Mouse (Mus musculus) neural tube, embryonic 13.5 days (tissue): ENCODE results near the gene Oasl2. TPM values are rescaled to one million over a fixed set of nuclear protein-coding genes. Genes with fewer than 3 reads are reported as not detected.
"Not testable (repeated sequence)": the region's sequence is repeated elsewhere in the genome, so short reads cannot be mapped to it uniquely, and the experiment has no call there.

ENCODE experiments used
- ATAC-seq: fragments of 200-750 bp; cut with Nextera tagmentation; 2 replicates; pipeline ENCODE4 v1.8.0; 2017; ENCODE audit warnings: low read depth, mild to moderate bottlenecking, moderate TSS enrichment, moderate library complexity
- H3K27ac ChIP-seq: fragments of 300-500 bp; sonication (generic); replicated peaks from 2 replicates; pipeline ENCODE4 v1.5.1; 2015; ENCODE audit warnings: moderate library complexity, mild to moderate bottlenecking, inconsistent platforms
- H3K27me3 ChIP-seq: fragments of 300-500 bp; sonication (generic); 2 replicates; pipeline ENCODE4 v1.6.1; 2015; ENCODE audit warnings: mild to moderate bottlenecking, inconsistent platforms
- H3K36me3 ChIP-seq: fragments of 300-500 bp; sonication (generic); 2 replicates; pipeline ENCODE4 v1.6.1; 2015; ENCODE audit warnings: mild to moderate bottlenecking, inconsistent platforms
- H3K4me1 ChIP-seq: fragments of 300-500 bp; sonication (generic); replicated peaks from 2 replicates; pipeline ENCODE4 v1.6.1; 2015; ENCODE audit warnings: inconsistent platforms
- H3K4me2 ChIP-seq: fragments of 300-500 bp; sonication (generic); 2 replicates; pipeline ENCODE4 v1.6.1; 2015; ENCODE audit warnings: inconsistent platforms, mild to moderate bottlenecking, moderate library complexity
- H3K4me3 ChIP-seq: fragments of 300-500 bp; sonication (generic); 2 replicates; pipeline ENCODE4 v1.5.1; 2015; ENCODE audit warnings: mild to moderate bottlenecking, inconsistent platforms
- H3K9ac ChIP-seq: fragments of 300-500 bp; sonication (generic); 2 replicates; pipeline ENCODE4 v1.6.1; 2015; ENCODE audit warnings: moderate library complexity, mild to moderate bottlenecking, inconsistent platforms
- H3K9me3 ChIP-seq: fragments of 300-500 bp; sonication (generic); 2 replicates; pipeline ENCODE4 v1.6.1; 2016; ENCODE audit warnings: inconsistent platforms
- WGBS: fragments of 180-500 bp; shearing (Covaris S2); methylation state at CpG from one replicate; pipeline ENCODE4 v1.1.7; 2015; 5-methylcytosine and 5-hydroxymethylcytosine counted together
- polyA plus RNA-seq: library from polyadenylated mRNA; unstranded; fragments of >200 nt; fragmentation: Nextera tagmentation; extraction: Ambion mirVana; gene quantifications from 2 replicates; pipeline ENCODE4 v1.2.1, GENCODE M21; 2015

Gene Oasl2
- polyA plus RNA-seq, 1 experiment from 2014 or later: 5.1 TPM

DNA sequence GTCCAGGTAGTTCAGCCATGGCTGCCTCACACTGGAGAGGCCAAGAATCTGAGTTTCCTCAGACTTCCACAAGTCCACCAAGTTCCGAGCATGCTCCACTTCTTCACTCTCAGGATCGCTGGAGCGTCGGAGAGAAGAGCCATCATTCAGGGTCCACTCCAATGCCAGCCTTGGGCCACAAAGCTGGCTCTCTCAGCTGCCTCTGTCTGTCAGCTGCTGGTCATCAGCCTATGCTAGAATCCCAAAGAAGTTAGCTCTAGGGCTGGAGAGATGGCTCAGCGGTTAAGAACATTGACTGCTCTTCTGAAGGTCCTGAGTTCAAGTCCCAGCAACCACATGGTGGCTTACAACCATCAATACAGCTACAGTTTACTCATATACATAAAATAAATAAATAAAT, 20.6 kb downstream of the Oasl2 start:
- H3K4me3 ChIP-seq, H3K36me3 ChIP-seq, H3K4me2 ChIP-seq, H3K9ac ChIP-seq, ATAC-seq, H3K27ac ChIP-seq, H3K27me3 ChIP-seq, H3K4me1 ChIP-seq, H3K9me3 ChIP-seq: not testable (repeated sequence)
- WGBS: 93% methylated on average over 5 of the region's 5 CpGs

GRCm38 (mm10) chr5:114921551-114922365, 25.0 kb downstream of the Oasl2 start:
- Histone ChIP-seq H3K4me1 (peaks cover 12% of the 10 kb centered on the region; the same call in 1 of the 2 replicates), H3K9ac (no peak overlapping the region), H3K36me3 (no peaks in the 10 kb centered on the region), H3K9me3 (no peaks in the 10 kb centered on the region), H3K4me2 (no peak overlapping the region), H3K27me3 (no peaks in the 10 kb centered on the region), H3K27ac (no peak overlapping the region), H3K4me3 (no peak overlapping the region)
- WGBS: 81% methylated on average over 19 of the region's 19 CpGs
- no peak for ATAC-seq

DNA sequence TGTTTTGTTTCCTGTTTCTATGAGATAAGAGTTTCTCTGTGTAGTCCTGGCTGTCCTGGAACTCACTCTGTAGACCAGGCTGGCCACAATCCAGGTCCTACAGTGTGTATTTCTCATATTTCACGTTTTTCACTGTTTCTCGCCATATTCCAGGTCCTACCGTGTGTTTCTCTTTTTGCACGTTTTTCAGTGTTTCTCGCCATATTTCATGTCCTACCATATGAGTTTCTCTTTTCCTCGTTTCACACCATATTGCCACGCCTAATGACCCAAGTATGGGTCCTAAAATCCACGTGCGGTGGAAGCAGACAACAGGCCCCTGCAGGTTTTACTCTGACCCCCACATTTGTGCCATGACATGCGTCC, 25.6 kb downstream of the Oasl2 start:
- H3K9me3 ChIP-seq: no peaks in the 10 kb centered on the region
- H3K27ac ChIP-seq: no peak overlapping the region
- no peaks in the 10 kb centered on the region for H3K36me3 ChIP-seq
- H3K27me3 ChIP-seq: no peaks in the 10 kb centered on the region
- no peak overlapping the region for H3K9ac ChIP-seq
- H3K4me3 ChIP-seq: no peak overlapping the region
- no peak for ATAC-seq
- H3K4me1 ChIP-seq: peaks cover 12% of the 10 kb centered on the region; the same call in 1 of the 2 replicates
- 66% methylated on average over 10 of the region's 10 CpGs for WGBS
- no peak overlapping the region for H3K4me2 ChIP-seq

DNA sequence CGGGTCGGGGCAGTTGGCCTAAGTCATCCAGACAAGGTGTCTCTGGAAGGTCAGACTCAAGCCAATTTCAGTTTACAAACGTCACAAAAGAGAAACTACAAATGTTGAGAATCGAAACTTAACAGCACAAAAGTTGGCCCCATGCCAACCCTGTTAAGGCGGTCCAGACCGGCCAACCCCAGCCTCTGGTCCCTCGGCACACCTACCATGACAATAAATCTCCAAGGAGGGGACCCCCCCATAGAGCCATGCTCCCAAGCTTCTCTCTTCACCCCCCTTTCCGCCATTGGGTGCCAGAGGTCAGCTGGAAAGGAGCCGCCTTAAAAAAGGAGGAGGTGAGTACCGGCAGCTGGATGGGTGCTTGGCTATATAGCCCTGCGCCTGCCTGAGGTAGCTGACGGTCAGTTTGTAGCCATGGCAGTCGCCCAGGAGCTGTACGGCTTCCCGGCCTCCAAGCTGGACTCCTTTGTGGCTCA, 26.3 kb downstream of the Oasl2 start, which contains the start of gene Oasl1:
Gene Oasl1, plus strand, starts transcription at position 243 of the 476 bp plus-strand sequence.
- Histone ChIP-seq H3K27ac (no peak within 1 kb of the TSS), H3K27me3 (no peaks in the 10 kb centered on the region), H3K9ac (no peak within 1 kb of the TSS), H3K4me2 (peak within 1 kb of the TSS; percentile 41), H3K4me3 (0 out of 2 replicates have a peak within 1 kb of the TSS, but pooled peaks have one; percentile 3), H3K36me3 (no peaks in the 10 kb centered on the region), H3K4me1 (peaks cover 12% of the 10 kb centered on the region; the same call in 1 of the 2 replicates), H3K9me3 (no peaks in the 10 kb centered on the region)
- 43% methylated on average over 15 of the region's 15 CpGs for WGBS
- no peak for ATAC-seq

DNA sequence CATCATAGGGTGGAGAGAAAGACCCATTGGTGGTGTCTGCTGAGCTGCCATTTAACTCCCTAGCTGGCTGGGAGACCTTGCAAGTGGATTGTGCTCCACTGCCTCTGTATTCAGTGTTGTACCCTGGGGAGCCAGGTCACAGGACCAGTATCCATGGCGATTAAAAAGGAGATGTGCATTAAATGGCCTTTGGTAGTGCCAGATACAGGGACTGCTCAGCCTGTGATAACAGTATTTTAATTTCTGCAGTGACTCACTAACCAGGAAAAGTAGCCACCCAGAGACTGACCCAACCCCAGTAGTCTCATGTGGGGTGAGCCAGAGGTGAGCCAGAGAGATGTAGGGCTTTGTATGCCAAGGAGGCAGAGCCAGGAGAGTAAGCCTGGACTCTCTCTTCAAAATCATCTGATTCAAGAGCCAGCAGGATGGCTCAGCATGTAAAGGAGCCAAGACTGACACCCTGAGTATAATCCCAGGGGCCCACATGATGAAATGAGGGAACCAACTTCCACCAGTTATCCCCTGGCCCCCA, 29.5 kb downstream of the Oasl2 start:
- H3K27me3 ChIP-seq: no peaks in the 10 kb centered on the region
- H3K9me3 ChIP-seq: no peaks in the 10 kb centered on the region
- no peaks in the 10 kb centered on the region for H3K36me3 ChIP-seq
- H3K27ac ChIP-seq: no peak overlapping the region
- H3K9ac ChIP-seq: no peak overlapping the region
- H3K4me1 ChIP-seq: peaks cover 12% of the 10 kb centered on the region; the same call in 1 of the 2 replicates
- H3K4me2 ChIP-seq: no peak overlapping the region
- 63% methylated on average over 1 of the region's 1 CpGs for WGBS
- H3K4me3 ChIP-seq: no peak overlapping the region
- ATAC-seq: no peak

DNA sequence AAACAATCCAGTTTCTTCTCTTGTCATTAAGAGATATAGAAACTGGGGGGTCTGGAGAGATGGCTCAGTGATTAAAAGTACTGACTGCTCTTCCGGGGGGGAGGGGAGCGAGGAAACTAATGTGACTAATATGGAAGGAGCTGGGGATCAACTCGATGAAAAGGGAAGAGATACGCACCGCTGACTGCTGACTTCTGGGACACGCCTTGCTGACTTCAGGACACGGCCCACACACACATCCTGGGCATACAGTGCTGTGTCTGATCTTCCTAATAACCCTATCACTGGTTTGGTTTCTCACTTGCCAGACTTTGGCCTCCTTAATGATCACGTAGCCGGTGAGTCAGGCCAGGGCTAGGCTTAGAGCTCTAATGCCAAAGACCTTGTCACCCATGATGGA, 30.0 kb downstream of the Oasl2 start:
- no peak overlapping the region for H3K27ac ChIP-seq
- peaks cover 3% of the 10 kb centered on the region; the same call in 1 of the 2 replicates for H3K9me3 ChIP-seq
- no peaks in the 10 kb centered on the region for H3K27me3 ChIP-seq
- H3K4me3 ChIP-seq: no peak overlapping the region
- no peak overlapping the region for H3K4me2 ChIP-seq
- H3K36me3 ChIP-seq: no peaks in the 10 kb centered on the region
- no peak overlapping the region for H3K9ac ChIP-seq
- no peak for ATAC-seq
- H3K4me1 ChIP-seq: peaks cover 12% of the 10 kb centered on the region; the same call in 1 of the 2 replicates
- WGBS: 83% methylated on average over 9 of the region's 9 CpGs

- Histone ChIP-seq H3K36me3 (no peaks in the 10 kb centered on the region), H3K27ac (no peak overlapping the region), H3K4me1 (peaks cover 7% of the 10 kb centered on the region), H3K9me3 (peaks cover 3% of the 10 kb centered on the region; the same call in 1 of the 2 replicates), H3K9ac (no peak overlapping the region), H3K27me3 (no peaks in the 10 kb centered on the region), H3K4me3 (no peak overlapping the region), H3K4me2 (no peak overlapping the region)
- 62% methylated on average over 5 of the region's 5 CpGs for whole genome bisulfite sequencing
- ATAC-seq: no peak
Measured at GRCm38 (mm10) chr5:114931626-114932025, 34.9 kb downstream of the Oasl2 start.

- Histone ChIP-seq H3K9me3 (peaks cover 3% of the 10 kb centered on the region; the same call in 1 of the 2 replicates), H3K36me3 (no peaks in the 10 kb centered on the region), H3K4me1 (peaks cover 7% of the 10 kb centered on the region), H3K27ac (no peak overlapping the region), H3K27me3 (no peaks in the 10 kb centered on the region), H3K4me3 (no peak overlapping the region), H3K9ac (no peak overlapping the region), H3K4me2 (no peak overlapping the region)
- ATAC-seq: no peak
- WGBS: 84% methylated on average over 8 of the region's 8 CpGs
Measured at GRCm38 (mm10) chr5:114933206-114933605, 36.5 kb downstream of the Oasl2 start.

DNA sequence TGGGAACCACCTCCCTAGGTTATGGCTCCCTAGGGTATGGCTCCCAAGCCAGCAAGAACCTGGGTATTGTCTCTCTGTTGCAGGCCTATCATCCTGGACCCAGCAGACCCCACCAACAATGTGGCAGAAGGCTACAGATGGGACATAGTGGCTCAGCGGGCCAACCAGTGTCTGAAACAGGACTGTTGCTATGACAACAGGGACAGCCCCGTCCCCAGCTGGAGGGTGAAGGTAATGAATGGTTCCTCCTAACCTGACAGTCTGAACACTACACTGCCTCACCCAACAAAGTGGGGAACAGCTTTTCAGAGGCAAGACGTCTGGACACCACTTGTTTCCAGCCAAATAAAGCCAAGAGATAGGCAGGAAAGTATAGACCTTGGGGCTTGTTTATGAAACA, 39.1 kb downstream of the Oasl2 start:
- Histone ChIP-seq H3K27me3 (no peaks in the 10 kb centered on the region), H3K27ac (no peak overlapping the region; the same call in 1 of the 2 replicates), H3K4me3 (no peak overlapping the region), H3K36me3 (no peaks in the 10 kb centered on the region), H3K4me2 (no peak overlapping the region), H3K4me1 (peaks cover 7% of the 10 kb centered on the region), H3K9ac (no peak overlapping the region), H3K9me3 (peaks cover 3% of the 10 kb centered on the region; the same call in 1 of the 2 replicates)
- 7% methylated on average over 3 of the region's 3 CpGs for WGBS
- 0 out of 2 replicates have a peak, but pooled peaks have one; percentile 27 for ATAC-seq

DNA sequence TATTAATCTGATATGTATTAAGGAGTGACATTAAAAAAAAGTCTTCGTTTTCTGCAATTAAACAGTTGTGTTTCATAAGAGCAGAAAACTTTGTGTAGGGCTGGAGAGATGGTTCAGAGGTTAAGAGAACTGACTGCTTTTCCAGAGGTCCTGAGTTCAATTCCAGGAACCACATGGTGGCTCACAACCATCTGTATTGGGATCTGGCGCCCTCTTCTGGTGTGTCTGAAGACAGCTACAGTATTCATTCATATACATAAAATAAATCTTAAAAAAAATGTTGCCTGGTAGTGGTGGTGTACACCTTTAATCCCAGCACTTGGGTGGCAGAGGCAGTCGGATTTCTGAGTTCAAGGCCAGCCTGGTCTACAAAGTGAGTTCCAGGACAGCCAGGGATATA, 44.4 kb downstream of the Oasl2 start:
- H3K27me3 ChIP-seq, H3K9ac ChIP-seq, H3K36me3 ChIP-seq, ATAC-seq, H3K4me3 ChIP-seq, H3K9me3 ChIP-seq, H3K27ac ChIP-seq: not testable (repeated sequence)
- WGBS: 58% methylated on average over 3 of the region's 3 CpGs
- H3K4me2 ChIP-seq: peak overlapping the region; percentile 66; the same call in 1 of the 2 replicates
- H3K4me1 ChIP-seq: peaks cover 16% of the 10 kb centered on the region

- ATAC-seq: peak; percentile 95
- peak within 1 kb of the TSS; percentile 88 for H3K4me3 ChIP-seq
- WGBS: under 1% methylated on average over 39 of the region's 39 CpGs
Measured at GRCm38 (mm10) chr5:114942074-114942765, 45.5 kb downstream of the Oasl2 start, which contains the start of gene 2210016L21Rik. 2210016L21Rik (plus strand) TSS chr5:114942158.

GRCm38 (mm10) chr5:114942766-114943130, 46.0 kb downstream of the Oasl2 start:
- Histone ChIP-seq H3K4me1 (peaks cover 16% of the 10 kb centered on the region), H3K4me3 (peak overlapping the region; percentile 88), H3K36me3 (peaks cover 23% of the 10 kb centered on the region), H3K27me3 (no peaks in the 10 kb centered on the region), H3K4me2 (peak overlapping the region; percentile 66), H3K9ac (peak overlapping the region; percentile 95), H3K27ac (peak overlapping the region; percentile 93), H3K9me3 (no peaks in the 10 kb centered on the region)
- 49% methylated on average over 4 of the region's 4 CpGs for WGBS
- no peak; the same call in 1 of the 2 replicates for ATAC-seq

More at GRCm38 (mm10) chr5:114942074-114942765, 45.5 kb downstream of the Oasl2 start, which contains the start of gene 2210016L21Rik:
- Histone ChIP-seq H3K36me3 (peaks cover 17% of the 10 kb centered on the region), H3K4me1 (peaks cover 16% of the 10 kb centered on the region), H3K9ac (peak within 1 kb of the TSS; percentile 95), H3K9me3 (no peaks in the 10 kb centered on the region), H3K4me2 (peak within 1 kb of the TSS; percentile 66), H3K27ac (peak within 1 kb of the TSS; percentile 93), H3K27me3 (no peaks in the 10 kb centered on the region)
